In the genomic region with DNA sequence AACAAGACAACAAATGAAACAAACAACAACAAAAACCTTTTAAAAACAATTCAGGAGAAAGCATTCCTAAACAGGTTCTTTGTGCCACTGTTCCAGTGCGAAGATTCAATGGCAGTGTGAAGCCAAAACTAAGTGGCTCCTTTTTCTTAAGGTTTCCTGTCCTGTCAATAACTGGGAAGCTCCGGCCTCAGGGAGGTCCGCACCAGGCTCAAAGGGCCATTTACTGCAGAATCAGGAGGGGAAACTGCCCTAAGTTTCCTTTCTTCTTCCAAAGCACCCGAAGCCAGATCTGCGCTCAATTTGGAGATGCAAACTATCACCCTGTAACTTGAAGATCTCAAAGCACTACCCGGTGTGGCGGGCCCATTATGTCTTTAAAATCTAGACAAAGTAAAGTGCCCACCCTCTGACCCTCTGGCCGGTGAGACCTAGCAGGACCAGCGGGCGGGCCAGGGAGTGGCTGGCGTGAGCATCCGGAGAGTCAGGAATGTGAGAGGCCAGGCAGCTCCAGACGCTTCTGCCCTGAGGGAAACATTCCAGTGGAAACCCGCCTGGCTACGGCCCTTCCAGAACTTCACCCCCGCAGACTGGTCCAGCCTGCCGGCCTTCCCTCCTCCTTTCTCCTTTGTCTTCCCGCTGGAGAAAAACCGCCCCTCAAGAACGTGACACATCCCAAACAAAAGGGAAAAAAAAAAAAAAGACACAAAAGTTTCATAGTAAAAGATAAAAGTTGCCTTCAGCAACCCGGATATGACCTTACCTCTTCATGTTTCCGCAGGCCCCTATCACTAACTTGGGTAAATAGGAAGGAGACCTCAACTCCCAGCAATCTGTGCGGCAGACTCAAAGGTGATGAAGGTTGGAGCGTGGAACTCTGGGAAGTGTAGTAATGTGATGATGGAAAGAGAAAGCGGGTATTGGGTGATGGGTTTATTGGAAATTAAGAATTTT, we compare ENCODE assay signal across 8 mouse cellular contexts. TPM values are rescaled to one million over a fixed set of nuclear protein-coding genes. Genes with fewer than 3 reads are reported as not detected.
DNase-seq lines count a peak whose midpoint lies in the region; ATAC-seq and TF ChIP-seq lines count a peak whose summit lies in the region.

A gene (minus strand): TSS at position 856 of the 951 bp plus-strand sequence.

- TF ChIP-seq CTCF in heart, adult 2 months (IDR thresholded peaks at IDR 0.05), result no peak

- H3K27ac ChIP-seq in embryonic facial prominence, embryonic 10.5 days (replicated peaks), result peak within 1 kb of the TSS; percentile 85
- peak within 1 kb of the TSS; percentile 73 for H3K27ac ChIP-seq in heart, adult 2 months
- H3K27ac ChIP-seq in limb, embryonic 12.5 days, result peak within 1 kb of the TSS; percentile 75; the same call in 1 of the 2 replicates
- H3K27ac ChIP-seq in midbrain, embryonic 14.5 days (replicated peaks; ENCODE audit: low read depth, low read length), result 0 out of 2 replicates have a peak within 1 kb of the TSS, but pooled peaks have one; percentile 41

- 13% methylated on average over 25 of the region's 25 CpGs for WGBS in embryonic facial prominence, embryonic 10.5 days
- 13% methylated on average over 25 of the region's 25 CpGs for WGBS in heart, adult 2 months
- WGBS in limb, embryonic 12.5 days, result 16% methylated on average over 25 of the region's 25 CpGs
- 23% methylated on average over 25 of the region's 25 CpGs for WGBS in midbrain, embryonic 14.5 days

- intact Hi-C loops in heart, adult 2 months (cut with DNase I), result loop anchor here (10.0 kb wide), 1 partner anchor 123 kb away; a partner anchor contains a TSS

- H3K4me3 ChIP-seq in embryonic facial prominence, embryonic 10.5 days, result peak within 1 kb of the TSS; percentile 61
- peak within 1 kb of the TSS; percentile 55 for H3K4me3 ChIP-seq in heart, adult 2 months
- peak within 1 kb of the TSS; percentile 53 for H3K4me3 ChIP-seq in limb, embryonic 12.5 days (replicated peaks)
- H3K4me3 ChIP-seq in midbrain, embryonic 14.5 days (replicated peaks; ENCODE audit: low read depth, low read length), result peak within 1 kb of the TSS; percentile 55

- ATAC-seq in limb, embryonic 12.5 days (ENCODE audit: insufficient number of reproducible peaks, insufficient read depth, low FRiP score, low TSS enrichment, low read depth), result peak; percentile 80
- peak; percentile 84; the same call in 1 of the 2 replicates for ATAC-seq in midbrain, embryonic 14.5 days (ENCODE audit: low FRiP score, low TSS enrichment)

- peaks cover 61% of the 10 kb centered on the region for H3K27me3 ChIP-seq in embryonic facial prominence, embryonic 10.5 days (replicated peaks; ENCODE audit: low read depth, poor library complexity, severe bottlenecking)
- H3K27me3 ChIP-seq in heart, adult 2 months (ENCODE audit: control insufficient read depth, insufficient read depth, low read length), result no peaks in the 10 kb centered on the region
- H3K27me3 ChIP-seq in limb, embryonic 12.5 days, result peaks cover 15% of the 10 kb centered on the region
- no peaks in the 10 kb centered on the region for H3K27me3 ChIP-seq in midbrain, embryonic 14.5 days (ENCODE audit: control insufficient read depth, insufficient read depth, low read length)

- TF ChIP-seq POLR2A in heart, adult 2 months (IDR thresholded peaks at IDR 0.05; ENCODE audit: insufficient read depth, low read depth, low read length), result no peak

- peak within 1 kb of the TSS; percentile 53 for H3K4me2 ChIP-seq in limb, embryonic 12.5 days
- H3K4me2 ChIP-seq in midbrain, embryonic 14.5 days (ENCODE audit: low read length), result peak within 1 kb of the TSS; percentile 60

- no peaks in the 10 kb centered on the region for H3K4me1 ChIP-seq in embryonic facial prominence, embryonic 10.5 days
- H3K4me1 ChIP-seq in heart, adult 2 months (ENCODE audit: control insufficient read depth, insufficient read depth, low read length), result no peaks in the 10 kb centered on the region
- no peaks in the 10 kb centered on the region for H3K4me1 ChIP-seq in limb, embryonic 12.5 days (replicated peaks)
- no peaks in the 10 kb centered on the region for H3K4me1 ChIP-seq in midbrain, embryonic 14.5 days (ENCODE audit: control insufficient read depth, insufficient read depth, low read length)

- peaks cover 21% of the 10 kb centered on the region for H3K36me3 ChIP-seq in embryonic facial prominence, embryonic 10.5 days (replicated peaks)
- H3K36me3 ChIP-seq in heart, adult 2 months (ENCODE audit: control insufficient read depth, insufficient read depth, low read length), result no peaks in the 10 kb centered on the region
- H3K36me3 ChIP-seq in limb, embryonic 12.5 days, result peaks cover 18% of the 10 kb centered on the region; the same call in 1 of the 2 replicates
- H3K36me3 ChIP-seq in midbrain, embryonic 14.5 days (ENCODE audit: control insufficient read depth, insufficient read depth, low read length), result peaks cover 7% of the 10 kb centered on the region

- DNase-seq in urinary bladder, postnatal 14 days (ENCODE audit: low spot score), result peak; percentile 31
- no peak for DNase-seq in urinary bladder, adult 2 months (ENCODE audit: low spot score)
- peak; percentile 66 for DNase-seq in embryonic facial prominence, embryonic 10.5 days (ENCODE audit: low spot score)
- peak; percentile 54 to 56 for DNase-seq in heart, adult 2 months
- peak; percentile 27 to 39 for DNase-seq in kidney, adult 8-10 months
- peak; percentile 82 for DNase-seq in midbrain, embryonic 14.5 days
- peak; percentile 9 to 19 for DNase-seq in spleen, adult 18-20 months

- peak within 1 kb of the TSS; percentile 68 for H3K9ac ChIP-seq in heart, adult 2 months (ENCODE audit: low read depth, low read length)
- H3K9ac ChIP-seq in limb, embryonic 12.5 days (replicated peaks), result peak within 1 kb of the TSS; percentile 72
- H3K9ac ChIP-seq in midbrain, embryonic 14.5 days (replicated peaks; ENCODE audit: low read length), result peak within 1 kb of the TSS; percentile 53

- no peaks in the 10 kb centered on the region for H3K9me3 ChIP-seq in embryonic facial prominence, embryonic 10.5 days
- H3K9me3 ChIP-seq in limb, embryonic 12.5 days, result no peaks in the 10 kb centered on the region
- no peaks in the 10 kb centered on the region for H3K9me3 ChIP-seq in midbrain, embryonic 14.5 days (ENCODE audit: control insufficient read depth, low read length)

- H3K79me2 ChIP-seq in heart, adult 2 months (replicated peaks; ENCODE audit: control insufficient read depth, insufficient read depth, low read length), result 0 out of 2 replicates have a peak, but pooled peaks cover 2% of the 10 kb centered on the region

- no peak for TF ChIP-seq EP300 in heart, adult 2 months (IDR thresholded peaks at IDR 0.05; ENCODE audit: insufficient read depth, low read depth, low read length)

RNA-seq across cellular contexts. Expression of the gene that starts here (rescaled TPM):
- polyA plus RNA-seq in urinary bladder, adult 2 months (2012; rRNA removed), result 4.2 and 4.3 TPM in 2 replicates
- polyA plus RNA-seq in embryonic facial prominence, embryonic 10.5 days (2016; fragmentation: Nextera tagmentation; extraction: Ambion mirVana), result 5.6 and 6.5 TPM in 2 replicates
- total RNA-seq in heart, adult 2 months (2021), result 1 to 10 TPM; 4.8 to 5.3 TPM
- polyA plus RNA-seq in heart, adult 2 months (2012; rRNA removed), result 0.66 and 1.6 TPM in 2 replicates
- 7.6 and 9.2 TPM in 2 replicates for polyA plus RNA-seq in limb, embryonic 12.5 days (2016; fragmentation: Nextera tagmentation; extraction: Ambion mirVana)
- 8.4 and 9.1 TPM in 2 replicates for polyA plus RNA-seq in midbrain, embryonic 14.5 days (2014; fragmentation: Nextera tagmentation; extraction: Ambion mirVana)
